Mouse (Mus musculus): Measurements from ENCODE around the gene Arhgef25. TPM values are rescaled to one million over a fixed set of nuclear protein-coding genes. Genes with fewer than 3 reads are reported as not detected.
"Not testable (repeated sequence)": the region's sequence is repeated elsewhere in the genome, so short reads cannot be mapped to it uniquely, and the experiment has no call there.

Gene Arhgef25
- polyA plus RNA-seq, 1 experiment from 2014 or later: 77.0 TPM

DNA sequence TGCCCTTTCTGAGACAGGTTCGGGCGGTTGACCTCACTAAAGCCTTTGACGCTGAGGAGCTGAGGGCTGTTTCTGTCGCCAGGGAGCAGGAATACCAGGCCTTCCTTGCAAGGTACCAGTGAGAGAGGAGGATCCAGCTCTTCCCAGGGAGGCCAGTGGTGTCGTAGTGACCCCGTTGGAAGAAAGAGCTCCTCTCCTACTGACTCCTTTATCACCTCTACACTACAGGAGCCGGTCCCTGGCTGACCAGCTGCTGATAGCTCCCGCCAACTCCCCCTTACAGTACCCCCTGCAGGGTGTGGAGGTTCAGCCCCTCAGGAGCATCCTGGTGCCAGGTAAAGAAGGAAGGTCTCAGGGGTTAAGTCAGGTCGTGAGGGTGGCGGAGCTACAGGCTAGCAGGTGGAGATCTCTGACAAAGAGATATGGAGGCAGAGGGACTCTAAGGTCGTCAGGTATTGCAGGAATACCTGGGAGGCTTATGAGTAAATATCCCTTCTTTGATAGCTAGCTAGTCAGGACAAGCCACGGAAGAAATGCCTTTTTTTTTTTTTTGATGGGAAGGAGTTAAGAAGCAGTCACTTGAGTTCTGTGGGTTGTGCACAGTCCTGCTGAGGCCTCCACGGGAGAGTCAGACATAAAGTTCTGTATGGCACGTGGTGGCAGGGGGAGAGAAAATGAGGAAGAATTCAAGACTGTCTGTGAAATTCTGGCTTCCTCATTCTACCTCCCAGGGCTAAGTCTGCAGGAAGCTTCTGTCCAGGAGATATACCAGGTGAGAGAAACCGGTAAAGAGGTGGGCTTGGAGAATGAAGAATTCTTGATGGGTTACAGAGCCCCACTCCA is 22.9 kb downstream of the Arhgef25 start:
- no peak for ATAC-seq (ENCODE audit: insufficient read depth, low FRiP score)
- peak overlapping the region; percentile 86 for H3K27ac ChIP-seq (ENCODE audit: low read length)
- no peaks in the 10 kb centered on the region for H3K9me3 ChIP-seq (replicated peaks; ENCODE audit: control insufficient read depth, low read length)
- H3K4me3 ChIP-seq (replicated peaks; ENCODE audit: low read length): peak overlapping the region; percentile 59
- H3K36me3 ChIP-seq (ENCODE audit: control insufficient read depth, insufficient read depth, low read length): no peaks in the 10 kb centered on the region
- 25% methylated on average over 15 of the region's 15 CpGs for WGBS
- H3K4me1 ChIP-seq (ENCODE audit: control insufficient read depth, insufficient read depth, low read length): peaks cover 29% of the 10 kb centered on the region
- peak overlapping the region; percentile 100 for H3K4me2 ChIP-seq (ENCODE audit: low read depth, low read length)
- H3K27me3 ChIP-seq (ENCODE audit: control insufficient read depth, insufficient read depth, low read length): peaks cover 39% of the 10 kb centered on the region
- peak overlapping the region; percentile 86 for H3K9ac ChIP-seq (ENCODE audit: low read length)

DNA sequence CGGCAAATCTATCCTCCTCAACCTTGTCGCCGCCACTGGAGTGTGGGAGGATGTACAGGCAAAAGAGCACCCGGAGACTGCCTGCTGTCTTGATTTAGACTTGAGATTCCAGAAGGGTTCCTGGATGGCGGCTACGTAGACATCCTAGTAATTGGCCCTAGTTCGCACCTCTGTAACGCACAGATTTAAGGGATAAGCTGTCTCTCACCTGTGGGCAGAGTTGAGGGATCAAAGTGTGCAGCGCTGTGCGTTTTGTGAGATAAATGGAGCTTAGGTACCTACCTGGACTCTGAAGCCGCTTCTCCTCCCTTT is 23.5 kb downstream of the Arhgef25 start:
- no peaks in the 10 kb centered on the region for H3K36me3 ChIP-seq (ENCODE audit: control insufficient read depth, insufficient read depth, low read length)
- peak overlapping the region; percentile 86 for H3K9ac ChIP-seq (ENCODE audit: low read length)
- H3K9me3 ChIP-seq (replicated peaks; ENCODE audit: control insufficient read depth, low read length): no peaks in the 10 kb centered on the region
- ATAC-seq (ENCODE audit: insufficient read depth, low FRiP score): no peak
- H3K27me3 ChIP-seq (ENCODE audit: control insufficient read depth, insufficient read depth, low read length): peaks cover 39% of the 10 kb centered on the region
- peaks cover 29% of the 10 kb centered on the region for H3K4me1 ChIP-seq (ENCODE audit: control insufficient read depth, insufficient read depth, low read length)
- H3K4me2 ChIP-seq (ENCODE audit: low read depth, low read length): peak overlapping the region; percentile 100
- WGBS: 7% methylated on average over 11 of the region's 11 CpGs
- peak overlapping the region; percentile 86 for H3K27ac ChIP-seq (ENCODE audit: low read length)
- H3K4me3 ChIP-seq (replicated peaks; ENCODE audit: low read length): peak overlapping the region; percentile 59

DNA sequence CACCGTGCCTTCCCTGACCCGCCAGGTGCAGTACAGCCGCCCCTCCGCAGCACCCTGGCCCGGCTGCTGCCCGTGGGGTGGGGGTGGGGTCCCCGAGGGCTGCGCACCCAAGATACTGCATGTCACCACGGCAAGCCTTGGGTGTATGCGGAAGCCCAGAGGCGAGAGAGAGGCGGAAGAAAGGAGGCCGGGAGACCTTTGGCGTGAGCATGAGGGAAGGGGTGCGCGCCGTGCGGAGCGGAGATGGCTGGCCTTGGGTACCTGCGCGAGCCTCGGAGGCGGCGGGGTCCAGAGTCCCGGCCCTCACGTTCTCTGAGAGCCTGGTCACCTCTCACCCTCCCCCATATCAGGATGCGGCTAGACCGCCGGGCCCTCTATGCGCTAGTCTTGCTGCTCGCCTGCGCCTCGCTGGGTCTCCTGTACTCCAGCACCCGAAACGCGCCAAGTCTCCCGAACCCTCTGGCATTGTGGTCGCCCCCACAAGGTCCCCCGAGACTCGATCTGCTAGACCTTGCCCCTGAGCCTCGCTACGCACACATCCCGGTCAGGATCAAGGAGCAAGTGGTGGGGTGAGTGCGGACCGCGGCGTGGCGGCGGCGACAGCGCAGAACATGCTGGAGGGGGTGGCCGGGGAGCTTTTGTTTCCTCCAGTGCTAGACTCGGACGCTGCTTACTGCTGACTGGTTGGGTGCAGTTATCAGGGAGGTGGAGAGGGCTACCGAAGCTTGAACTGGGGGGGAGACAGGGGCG is 24.1 kb downstream of the Arhgef25 start:
- Histone ChIP-seq H3K27ac (ENCODE audit: low read length) (peak overlapping the region; percentile 86), H3K36me3 (ENCODE audit: control insufficient read depth, insufficient read depth, low read length) (no peaks in the 10 kb centered on the region), H3K4me2 (ENCODE audit: low read depth, low read length) (peak overlapping the region; percentile 100), H3K4me3 (replicated peaks; ENCODE audit: low read length) (peak overlapping the region; percentile 59), H3K4me1 (ENCODE audit: control insufficient read depth, insufficient read depth, low read length) (peaks cover 26% of the 10 kb centered on the region), H3K9me3 (replicated peaks; ENCODE audit: control insufficient read depth, low read length) (no peaks in the 10 kb centered on the region), H3K27me3 (ENCODE audit: control insufficient read depth, insufficient read depth, low read length) (peaks cover 39% of the 10 kb centered on the region), H3K9ac (ENCODE audit: low read length) (peak overlapping the region; percentile 86)
- peak; percentile 46 for ATAC-seq (ENCODE audit: insufficient read depth, low FRiP score)
- WGBS: under 1% methylated on average over 56 of the region's 56 CpGs

GRCm38 (mm10) chr10:127165354-127165653 is 24.6 kb downstream of the Arhgef25 start:
- peak overlapping the region; percentile 100 for H3K4me2 ChIP-seq (ENCODE audit: low read depth, low read length)
- peaks cover 35% of the 10 kb centered on the region for H3K27me3 ChIP-seq (ENCODE audit: control insufficient read depth, insufficient read depth, low read length)
- peak overlapping the region; percentile 59 for H3K4me3 ChIP-seq (replicated peaks; ENCODE audit: low read length)
- H3K27ac ChIP-seq (ENCODE audit: low read length): peak overlapping the region; percentile 86
- under 1% methylated on average over 42 of the region's 42 CpGs for WGBS
- H3K9me3 ChIP-seq (replicated peaks; ENCODE audit: control insufficient read depth, low read length): no peaks in the 10 kb centered on the region
- H3K36me3 ChIP-seq (ENCODE audit: control insufficient read depth, insufficient read depth, low read length): no peaks in the 10 kb centered on the region
- H3K4me1 ChIP-seq (ENCODE audit: control insufficient read depth, insufficient read depth, low read length): peaks cover 20% of the 10 kb centered on the region
- peak overlapping the region; percentile 86 for H3K9ac ChIP-seq (ENCODE audit: low read length)
- ATAC-seq (ENCODE audit: insufficient read depth, low FRiP score): peak; percentile 30; the same call in 1 of the 2 replicates

- Histone ChIP-seq H3K4me1 (ENCODE audit: control insufficient read depth, insufficient read depth, low read length) (peaks cover 17% of the 10 kb centered on the region; the same call in 1 of the 2 replicates), H3K4me2 (ENCODE audit: low read depth, low read length) (peak within 1 kb of the TSS; percentile 100), H3K36me3 (ENCODE audit: control insufficient read depth, insufficient read depth, low read length) (no peaks in the 10 kb centered on the region), H3K9ac (ENCODE audit: low read length) (peak within 1 kb of the TSS; percentile 86), H3K9me3 (replicated peaks; ENCODE audit: control insufficient read depth, low read length) (no peaks in the 10 kb centered on the region), H3K27me3 (ENCODE audit: control insufficient read depth, insufficient read depth, low read length) (peaks cover 32% of the 10 kb centered on the region), H3K27ac (ENCODE audit: low read length) (peak within 1 kb of the TSS; percentile 86), H3K4me3 (replicated peaks; ENCODE audit: low read length) (peak within 1 kb of the TSS; percentile 59)
- ATAC-seq (ENCODE audit: insufficient read depth, low FRiP score): peak; percentile 86
- WGBS: 3% methylated on average over 52 of the region's 52 CpGs
Observed at GRCm38 (mm10) chr10:127164631-127165353, 25.1 kb downstream of the Arhgef25 start, which contains the start of gene B4galnt1. B4galnt1 (plus strand) TSS chr10:127165225.

- Histone ChIP-seq H3K9ac (ENCODE audit: low read length) (peak overlapping the region; percentile 86; the same call in 1 of the 2 replicates), H3K27ac (ENCODE audit: low read length) (peak overlapping the region; percentile 41; the same call in 1 of the 2 replicates), H3K9me3 (replicated peaks; ENCODE audit: control insufficient read depth, low read length) (no peaks in the 10 kb centered on the region), H3K4me2 (ENCODE audit: low read depth, low read length) (peak overlapping the region; percentile 100; the same call in 1 of the 2 replicates), H3K4me1 (ENCODE audit: control insufficient read depth, insufficient read depth, low read length) (peaks cover 15% of the 10 kb centered on the region; the same call in 1 of the 2 replicates), H3K36me3 (ENCODE audit: control insufficient read depth, insufficient read depth, low read length) (no peaks in the 10 kb centered on the region), H3K27me3 (ENCODE audit: control insufficient read depth, insufficient read depth, low read length) (peaks cover 26% of the 10 kb centered on the region), H3K4me3 (replicated peaks; ENCODE audit: low read length) (no peak overlapping the region)
- 88% methylated on average over 4 of the region's 4 CpGs for WGBS
- ATAC-seq (ENCODE audit: insufficient read depth, low FRiP score): no peak
Observed at GRCm38 (mm10) chr10:127164190-127164589, 25.7 kb downstream of the Arhgef25 start.

DNA sequence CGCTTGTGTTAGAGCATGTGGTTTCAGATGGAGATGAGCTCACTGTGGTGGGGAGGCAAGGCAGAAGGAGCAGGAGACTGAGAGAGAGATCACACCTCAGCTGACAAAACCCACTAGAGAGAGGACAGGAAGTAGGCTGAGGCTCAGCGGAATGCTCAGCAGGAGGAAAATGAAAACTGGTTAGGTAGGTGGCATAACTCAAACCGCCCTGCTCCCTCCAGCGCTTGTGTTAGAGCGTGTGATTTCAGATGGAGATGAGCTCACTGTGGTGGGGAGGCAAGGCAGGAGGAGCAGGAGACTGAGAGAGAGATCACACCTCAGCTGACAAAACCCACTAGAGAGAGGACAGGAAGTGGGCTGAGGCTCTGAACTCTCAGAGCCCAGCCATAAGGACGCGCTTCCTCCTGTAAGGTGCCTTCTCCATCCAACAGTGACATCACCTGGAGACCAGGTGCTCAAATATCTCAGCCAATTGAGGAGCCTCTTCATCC is 27.1 kb downstream of the Arhgef25 start:
- not testable (repeated sequence) for H3K4me2 ChIP-seq (ENCODE audit: low read depth, low read length); H3K9ac ChIP-seq (ENCODE audit: low read length); H3K27ac ChIP-seq (ENCODE audit: low read length); H3K36me3 ChIP-seq (ENCODE audit: control insufficient read depth, insufficient read depth, low read length); H3K4me3 ChIP-seq (replicated peaks; ENCODE audit: low read length); ATAC-seq (ENCODE audit: insufficient read depth, low FRiP score); H3K9me3 ChIP-seq (replicated peaks; ENCODE audit: control insufficient read depth, low read length)
- Histone ChIP-seq H3K4me1 (ENCODE audit: control insufficient read depth, insufficient read depth, low read length) (peaks cover 12% of the 10 kb centered on the region; the same call in 1 of the 2 replicates), H3K27me3 (ENCODE audit: control insufficient read depth, insufficient read depth, low read length) (peaks cover 20% of the 10 kb centered on the region)
- WGBS: 41% methylated on average over 7 of the region's 7 CpGs

- no peak for ATAC-seq (ENCODE audit: insufficient read depth, low FRiP score)
- H3K9ac ChIP-seq (ENCODE audit: low read length): no peak overlapping the region
Observed at GRCm38 (mm10) chr10:127160728-127161127, 29.2 kb downstream of the Arhgef25 start.

More at GRCm38 (mm10) chr10:127160728-127161127, 29.2 kb downstream of the Arhgef25 start:
- no peak overlapping the region for H3K4me2 ChIP-seq (ENCODE audit: low read depth, low read length)
- no peak overlapping the region for H3K4me3 ChIP-seq (replicated peaks; ENCODE audit: low read length)
- H3K4me1 ChIP-seq (ENCODE audit: control insufficient read depth, insufficient read depth, low read length): peaks cover 11% of the 10 kb centered on the region; the same call in 1 of the 2 replicates
- H3K27me3 ChIP-seq (ENCODE audit: control insufficient read depth, insufficient read depth, low read length): no peaks in the 10 kb centered on the region; the same call in 1 of the 2 replicates
- H3K36me3 ChIP-seq (ENCODE audit: control insufficient read depth, insufficient read depth, low read length): no peaks in the 10 kb centered on the region
- no peak overlapping the region for H3K27ac ChIP-seq (ENCODE audit: low read length)
- 71% methylated on average over 3 of the region's 3 CpGs for WGBS
- no peaks in the 10 kb centered on the region for H3K9me3 ChIP-seq (replicated peaks; ENCODE audit: control insufficient read depth, low read length)
